Mouse (Mus musculus): ENCODE data around the gene Itgb4. TPM values are rescaled to one million over a fixed set of nuclear protein-coding genes. Genes with fewer than 3 reads are reported as not detected.
A peak's percentile ranks its signal among the peaks of the same experiment; 100 is the strongest.

Gene Itgb4
- total and polyA plus RNA-seq, 3 experiments, result 0.05 to 0.13 TPM; not detected in 1

DNA sequence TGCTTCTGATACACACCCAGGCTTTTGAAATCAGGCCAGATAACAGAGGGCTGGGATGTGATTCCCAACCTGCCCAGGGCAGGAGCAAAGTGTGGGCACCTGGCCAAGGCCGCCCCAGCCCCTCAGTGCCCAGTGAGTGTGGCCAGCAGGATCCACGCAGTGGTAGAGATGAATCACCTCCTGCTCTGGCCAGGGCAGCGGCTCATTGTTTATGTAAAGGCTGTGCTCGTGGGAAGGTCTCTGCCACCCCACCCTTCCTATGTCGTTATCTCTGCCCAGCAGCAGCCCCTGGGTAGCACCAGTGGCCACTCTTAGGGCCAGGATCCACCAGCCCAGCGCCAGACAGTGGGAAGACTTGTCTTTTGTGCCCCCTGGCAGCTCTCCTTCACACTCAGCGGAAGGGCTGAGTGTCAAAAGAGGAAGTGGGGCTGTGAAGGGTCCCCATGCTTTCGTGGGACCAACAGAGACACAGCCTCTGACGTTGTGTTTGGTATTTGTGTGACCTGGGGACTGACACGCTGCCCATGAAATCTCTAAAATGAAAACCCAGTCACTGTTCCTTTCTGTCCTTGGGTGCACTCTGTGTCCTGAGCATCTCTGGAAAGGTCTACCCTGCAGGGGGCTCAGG lies 9.4 kb upstream of the Itgb4 start:
- TF ChIP-seq TAL1 (conservative IDR thresholded peaks at IDR 0.05; ENCODE audit: low read depth, low read length) (no peak), CTCF (IDR thresholded peaks at IDR 0.05; ENCODE audit: low read depth, low read length) (no peak), POLR2AphosphoS5 (IDR thresholded peaks at IDR 0.05; ENCODE audit: insufficient replicate concordance, low read depth, low read length) (no peak), GATA2 (IDR thresholded peaks at IDR 0.05; ENCODE audit: borderline replicate concordance, low read depth, low read length) (no peak), GATA1 (IDR thresholded peaks at IDR 0.05; ENCODE audit: borderline replicate concordance, low read length) (no peak)
- Histone ChIP-seq H3K27me3 (ENCODE audit: insufficient read depth, low read length) (peaks cover 12% of the 10 kb centered on the region), H3K9me3 (replicated peaks) (no peaks in the 10 kb centered on the region), H3K4me1 (ENCODE audit: insufficient read depth, low read depth, low read length) (peaks cover 33% of the 10 kb centered on the region), H3K4me3 (ENCODE audit: low read depth, low read length) (no peak overlapping the region), H3K36me3 (replicated peaks) (peaks cover 70% of the 10 kb centered on the region)
- ATAC-seq (ENCODE audit: extremely low read depth, insufficient number of reproducible peaks, low FRiP score, poor library complexity, severe bottlenecking), result 0 out of 2 replicates have a peak, but pooled peaks have one; percentile 4
- DNase-seq (ENCODE audit: low spot score), result peak; percentile 43

- H3K27me3 ChIP-seq (ENCODE audit: insufficient read depth, low read length), result peaks cover 30% of the 10 kb centered on the region
- ATAC-seq (ENCODE audit: extremely low read depth, insufficient number of reproducible peaks, low FRiP score, poor library complexity, severe bottlenecking), result no peak; the same call in 1 of the 2 replicates
- peak; percentile 31 for DNase-seq (ENCODE audit: low spot score)
- no peak for TF ChIP-seq TAL1 (conservative IDR thresholded peaks at IDR 0.05; ENCODE audit: low read depth, low read length)
- TF ChIP-seq GATA1 (IDR thresholded peaks at IDR 0.05; ENCODE audit: borderline replicate concordance, low read length), result no peak
- no peak for TF ChIP-seq GATA2 (IDR thresholded peaks at IDR 0.05; ENCODE audit: borderline replicate concordance, low read depth, low read length)
- TF ChIP-seq CTCF (IDR thresholded peaks at IDR 0.05; ENCODE audit: low read depth, low read length), result no peak
- TF ChIP-seq POLR2AphosphoS5 (IDR thresholded peaks at IDR 0.05; ENCODE audit: insufficient replicate concordance, low read depth, low read length), result no peak
- H3K4me3 ChIP-seq (ENCODE audit: low read depth, low read length), result no peak overlapping the region
- peaks cover 32% of the 10 kb centered on the region for H3K36me3 ChIP-seq (replicated peaks)
- H3K9me3 ChIP-seq (replicated peaks), result no peaks in the 10 kb centered on the region
- H3K4me1 ChIP-seq (ENCODE audit: insufficient read depth, low read depth, low read length), result peaks cover 38% of the 10 kb centered on the region
These were observed 5.6 kb upstream of the Itgb4 start for GRCm38 (mm10) chr11:115968731-115969405.

GRCm38 (mm10) chr11:115970006-115970673 lies 4.4 kb upstream of the Itgb4 start:
- Histone ChIP-seq H3K4me1 (ENCODE audit: insufficient read depth, low read depth, low read length) (peaks cover 25% of the 10 kb centered on the region), H3K27me3 (ENCODE audit: insufficient read depth, low read length) (peaks cover 38% of the 10 kb centered on the region), H3K9me3 (replicated peaks) (no peaks in the 10 kb centered on the region), H3K36me3 (replicated peaks) (peaks cover 20% of the 10 kb centered on the region), H3K4me3 (ENCODE audit: low read depth, low read length) (no peak overlapping the region)
- DNase-seq (ENCODE audit: low spot score), result no peak
- TF ChIP-seq GATA2 (IDR thresholded peaks at IDR 0.05; ENCODE audit: borderline replicate concordance, low read depth, low read length), result no peak
- no peak for TF ChIP-seq GATA1 (IDR thresholded peaks at IDR 0.05; ENCODE audit: borderline replicate concordance, low read length)
- TF ChIP-seq POLR2AphosphoS5 (IDR thresholded peaks at IDR 0.05; ENCODE audit: insufficient replicate concordance, low read depth, low read length), result no peak
- no peak for TF ChIP-seq TAL1 (conservative IDR thresholded peaks at IDR 0.05; ENCODE audit: low read depth, low read length)
- TF ChIP-seq CTCF (IDR thresholded peaks at IDR 0.05; ENCODE audit: low read depth, low read length), result no peak
- ATAC-seq (ENCODE audit: extremely low read depth, insufficient number of reproducible peaks, low FRiP score, poor library complexity, severe bottlenecking), result no peak

DNA sequence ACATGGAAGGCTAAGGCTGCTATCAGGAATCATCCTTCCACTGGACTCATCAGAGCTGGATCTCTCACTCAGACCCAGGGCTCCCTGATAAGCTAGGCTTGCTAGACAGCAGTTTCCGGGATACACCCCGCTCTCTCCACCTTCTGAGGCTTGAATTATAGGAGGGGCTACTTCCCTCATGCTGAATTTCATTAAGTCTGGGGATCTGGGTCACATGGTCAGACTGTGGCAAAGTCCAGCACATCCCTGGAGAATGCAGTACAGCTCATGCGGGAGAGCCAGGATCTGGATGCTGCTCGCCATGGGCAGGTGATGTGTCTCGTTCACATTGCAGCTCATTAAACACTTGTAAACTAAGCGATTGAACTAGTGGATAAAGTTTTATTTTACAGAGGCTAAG lies 3.5 kb upstream of the Itgb4 start:
- no peak for DNase-seq (ENCODE audit: low spot score)
- H3K4me3 ChIP-seq (ENCODE audit: low read depth, low read length), result no peak overlapping the region
- peaks cover 18% of the 10 kb centered on the region for H3K4me1 ChIP-seq (ENCODE audit: insufficient read depth, low read depth, low read length)
- TF ChIP-seq TAL1 (conservative IDR thresholded peaks at IDR 0.05; ENCODE audit: low read depth, low read length), result no peak
- H3K27me3 ChIP-seq (ENCODE audit: insufficient read depth, low read length), result peaks cover 47% of the 10 kb centered on the region
- ATAC-seq (ENCODE audit: extremely low read depth, insufficient number of reproducible peaks, low FRiP score, poor library complexity, severe bottlenecking), result no peak
- H3K36me3 ChIP-seq (replicated peaks), result peaks cover 11% of the 10 kb centered on the region
- no peaks in the 10 kb centered on the region for H3K9me3 ChIP-seq (replicated peaks)

- ATAC-seq (ENCODE audit: extremely low read depth, insufficient number of reproducible peaks, low FRiP score, poor library complexity, severe bottlenecking) (no peak), DNase-seq (ENCODE audit: low spot score) (no peak)
- Histone ChIP-seq H3K9me3 (replicated peaks) (no peaks in the 10 kb centered on the region), H3K36me3 (replicated peaks) (no peaks in the 10 kb centered on the region), H3K4me1 (ENCODE audit: insufficient read depth, low read depth, low read length) (peaks cover 10% of the 10 kb centered on the region; the same call in 1 of the 2 replicates), H3K27me3 (ENCODE audit: insufficient read depth, low read length) (peaks cover 80% of the 10 kb centered on the region), H3K4me3 (ENCODE audit: low read depth, low read length) (no peak overlapping the region)
- no peak for TF ChIP-seq GATA2 (IDR thresholded peaks at IDR 0.05; ENCODE audit: borderline replicate concordance, low read depth, low read length)
- TF ChIP-seq CTCF (IDR thresholded peaks at IDR 0.05; ENCODE audit: low read depth, low read length), result no peak
- TF ChIP-seq TAL1 (conservative IDR thresholded peaks at IDR 0.05; ENCODE audit: low read depth, low read length), result no peak
- no peak for TF ChIP-seq GATA1 (IDR thresholded peaks at IDR 0.05; ENCODE audit: borderline replicate concordance, low read length)
- no peak for TF ChIP-seq POLR2AphosphoS5 (IDR thresholded peaks at IDR 0.05; ENCODE audit: insufficient replicate concordance, low read depth, low read length)
These were observed 543 bp downstream of the Itgb4 start for GRCm38 (mm10) chr11:115975083-115975420.

- no peak for DNase-seq (ENCODE audit: low spot score)
- ATAC-seq (ENCODE audit: extremely low read depth, insufficient number of reproducible peaks, low FRiP score, poor library complexity, severe bottlenecking), result no peak
- no peaks in the 10 kb centered on the region for H3K36me3 ChIP-seq (replicated peaks)
- TF ChIP-seq POLR2AphosphoS5 (IDR thresholded peaks at IDR 0.05; ENCODE audit: insufficient replicate concordance, low read depth, low read length) (no peak), GATA2 (IDR thresholded peaks at IDR 0.05; ENCODE audit: borderline replicate concordance, low read depth, low read length) (no peak), GATA1 (IDR thresholded peaks at IDR 0.05; ENCODE audit: borderline replicate concordance, low read length) (no peak), CTCF (IDR thresholded peaks at IDR 0.05; ENCODE audit: low read depth, low read length) (no peak), TAL1 (conservative IDR thresholded peaks at IDR 0.05; ENCODE audit: low read depth, low read length) (no peak)
- peaks cover 7% of the 10 kb centered on the region; the same call in 1 of the 2 replicates for H3K4me1 ChIP-seq (ENCODE audit: insufficient read depth, low read depth, low read length)
- peaks cover 81% of the 10 kb centered on the region for H3K27me3 ChIP-seq (ENCODE audit: insufficient read depth, low read length)
- no peaks in the 10 kb centered on the region for H3K9me3 ChIP-seq (replicated peaks)
- no peak overlapping the region for H3K4me3 ChIP-seq (ENCODE audit: low read depth, low read length)
These were observed 1.0 kb downstream of the Itgb4 start for GRCm38 (mm10) chr11:115975544-115975943.

Data from G1E (cell line).